Mouse (Mus musculus) thymus, adult 2 months (tissue): ENCODE results near the gene 0610040J01Rik. TPM values are rescaled to one million over a fixed set of nuclear protein-coding genes. Genes with fewer than 3 reads are reported as not detected.

Experiments used
- DNase-seq: peaks from one replicate; pipeline ENCODE4 v3.0.0; 2021
- H3K27ac ChIP-seq: fragments of 200-500 bp; 2 replicates; pipeline ENCODE4 v1.5.1; 2012; ENCODE audit warnings: low read length, control low read depth; ENCODE audit not compliant: control insufficient read depth, insufficient read depth
- H3K27me3 ChIP-seq: fragments of 200-500 bp; 2 replicates; pipeline ENCODE4 v1.6.1; 2012; ENCODE audit warnings: mild to moderate bottlenecking, low read length, moderate library complexity, mixed read lengths; ENCODE audit not compliant: control insufficient read depth, insufficient read depth
- H3K36me3 ChIP-seq: fragments of 200-500 bp; 2 replicates; pipeline ENCODE4 v1.6.1; 2012; ENCODE audit warnings: mild to moderate bottlenecking, low read length, moderate library complexity; ENCODE audit not compliant: control insufficient read depth, insufficient read depth
- H3K4me1 ChIP-seq: fragments of 200-500 bp; replicated peaks from 2 replicates; pipeline ENCODE4 v1.6.1; 2012; ENCODE audit warnings: low read length; ENCODE audit not compliant: control insufficient read depth, insufficient read depth
- H3K4me3 ChIP-seq: fragments of 200-500 bp; 2 replicates; pipeline ENCODE4 v1.5.1; 2012; ENCODE audit warnings: mild to moderate bottlenecking, low read length, control low read depth, moderate library complexity; ENCODE audit not compliant: control insufficient read depth, insufficient read depth
- CTCF ChIP-seq: fragments of 200-500 bp; IDR thresholded peaks from 2 replicates; pipeline ENCODE4 v1.5.1; 2012; ENCODE audit warnings: mild to moderate bottlenecking, control low read depth, low read length, moderate library complexity, borderline replicate concordance; ENCODE audit not compliant: control insufficient read depth, poor library complexity, insufficient read depth; ENCODE audit errors: extremely low read depth
- POLR2A ChIP-seq: fragments of 200-500 bp; IDR thresholded peaks from 2 replicates; pipeline ENCODE4 v1.6.1; 2012; ENCODE audit warnings: mild to moderate bottlenecking, low read length, control low read depth, moderate library complexity; ENCODE audit not compliant: control insufficient read depth, poor library complexity, insufficient read depth; ENCODE audit errors: extremely low read depth
- WGBS: fragments of 180-500 bp; shearing (Covaris S2); methylation state at CpG from one replicate; pipeline ENCODE4 v1.1.7; 2018; 5-methylcytosine and 5-hydroxymethylcytosine counted together
- polyA plus RNA-seq: library from polyadenylated mRNA; depleted of rRNA; stranded (reverse); fragments of >200 nt; gene quantifications from 2 replicates; pipeline ENCODE4 v1.2.3, GENCODE M21; 2012

0610040J01Rik gene
- polyA plus RNA-seq, 1 experiment, result 1.8 TPM

GRCm38 (mm10) chr5:63916457-63917139 is 104.4 kb downstream of the 0610040J01Rik start:
- peaks cover 1% of the 10 kb centered on the region; the same call in 1 of the 2 replicates for H3K36me3 ChIP-seq
- no peak for DNase-seq
- no peaks in the 10 kb centered on the region for H3K27me3 ChIP-seq
- 97% methylated on average over 10 of the region's 10 CpGs for WGBS
- no peak for TF ChIP-seq POLR2A
- no peak for TF ChIP-seq CTCF
- H3K4me1 ChIP-seq, result no peaks in the 10 kb centered on the region
- H3K4me3 ChIP-seq, result no peak overlapping the region
- H3K27ac ChIP-seq, result no peak overlapping the region

DNA sequence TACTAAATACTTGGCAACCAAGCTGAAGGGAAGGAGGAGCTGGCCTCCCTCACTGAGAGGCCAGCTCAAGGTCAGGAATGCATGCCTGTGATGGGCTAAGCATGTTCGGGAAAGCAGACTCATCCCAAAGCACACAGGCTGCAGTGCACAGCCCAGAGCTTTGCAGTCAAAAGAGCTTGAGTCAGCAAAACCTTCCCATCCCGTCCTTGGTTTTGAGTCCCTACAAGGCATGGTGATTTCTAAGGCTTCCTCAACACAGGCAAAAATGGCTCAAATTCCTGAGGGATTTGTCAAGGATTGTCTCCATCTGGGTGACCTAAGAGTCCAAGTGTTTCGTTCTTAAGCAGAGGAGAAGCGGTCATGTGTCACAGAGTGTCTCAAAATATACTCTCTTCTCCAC is 106.0 kb downstream of the 0610040J01Rik start:
- H3K27ac ChIP-seq, result no peak overlapping the region
- DNase-seq, result no peak
- H3K4me1 ChIP-seq, result no peaks in the 10 kb centered on the region
- TF ChIP-seq CTCF, result no peak
- TF ChIP-seq POLR2A, result no peak
- WGBS, result 93% methylated on average over 4 of the region's 4 CpGs
- H3K36me3 ChIP-seq, result no peaks in the 10 kb centered on the region
- H3K27me3 ChIP-seq, result no peaks in the 10 kb centered on the region
- H3K4me3 ChIP-seq, result no peak overlapping the region

DNA sequence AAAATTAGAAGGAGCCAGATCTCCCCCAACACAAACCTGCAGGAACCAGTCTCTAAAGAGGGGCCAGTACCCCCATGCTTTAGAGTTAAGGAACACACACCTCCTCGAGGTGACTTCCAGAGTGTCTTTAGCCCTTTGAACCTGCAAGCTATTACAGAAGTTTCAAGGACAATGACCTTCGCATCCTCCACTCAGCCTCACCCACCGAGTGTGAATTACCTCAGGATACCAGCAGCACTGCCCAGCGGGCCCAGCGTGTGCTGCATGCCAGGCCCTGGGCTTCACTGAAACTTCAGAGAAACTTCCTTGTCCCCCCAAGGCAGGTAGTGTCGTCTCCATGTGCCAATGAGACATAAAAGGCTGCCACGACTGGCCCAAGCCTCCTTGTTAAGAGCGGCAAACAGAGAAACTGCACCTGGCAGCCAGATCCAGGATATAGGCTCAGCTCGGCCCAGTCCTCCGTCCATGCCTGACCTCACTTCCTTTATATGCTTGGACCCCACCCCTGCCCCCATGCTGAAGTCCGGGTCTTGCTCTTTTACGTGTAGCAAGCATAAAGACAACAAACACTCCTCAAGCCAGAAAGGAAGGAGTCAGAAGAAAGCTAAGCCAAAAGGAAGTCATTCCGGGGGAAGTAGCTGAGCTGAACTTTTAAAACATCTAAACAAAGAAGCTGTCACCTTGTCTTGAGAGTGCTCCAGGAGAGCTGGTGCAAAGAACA is 111.3 kb downstream of the 0610040J01Rik start:
- Histone ChIP-seq H3K27me3 (no peaks in the 10 kb centered on the region), H3K36me3 (no peaks in the 10 kb centered on the region), H3K4me3 (no peak overlapping the region), H3K4me1 (no peaks in the 10 kb centered on the region), H3K27ac (no peak overlapping the region)
- TF ChIP-seq POLR2A (no peak), CTCF (no peak)
- DNase-seq, result no peak
- WGBS, result 96% methylated on average over 13 of the region's 13 CpGs

GRCm38 (mm10) chr5:63925035-63925628 is 113.0 kb downstream of the 0610040J01Rik start:
- no peak for DNase-seq
- WGBS, result 70% methylated on average over 14 of the region's 14 CpGs
- no peak for TF ChIP-seq POLR2A
- no peak for TF ChIP-seq CTCF
- no peaks in the 10 kb centered on the region for H3K27me3 ChIP-seq
- no peaks in the 10 kb centered on the region for H3K36me3 ChIP-seq
- no peaks in the 10 kb centered on the region for H3K4me1 ChIP-seq
- H3K4me3 ChIP-seq, result no peak overlapping the region
- H3K27ac ChIP-seq, result no peak overlapping the region

DNA sequence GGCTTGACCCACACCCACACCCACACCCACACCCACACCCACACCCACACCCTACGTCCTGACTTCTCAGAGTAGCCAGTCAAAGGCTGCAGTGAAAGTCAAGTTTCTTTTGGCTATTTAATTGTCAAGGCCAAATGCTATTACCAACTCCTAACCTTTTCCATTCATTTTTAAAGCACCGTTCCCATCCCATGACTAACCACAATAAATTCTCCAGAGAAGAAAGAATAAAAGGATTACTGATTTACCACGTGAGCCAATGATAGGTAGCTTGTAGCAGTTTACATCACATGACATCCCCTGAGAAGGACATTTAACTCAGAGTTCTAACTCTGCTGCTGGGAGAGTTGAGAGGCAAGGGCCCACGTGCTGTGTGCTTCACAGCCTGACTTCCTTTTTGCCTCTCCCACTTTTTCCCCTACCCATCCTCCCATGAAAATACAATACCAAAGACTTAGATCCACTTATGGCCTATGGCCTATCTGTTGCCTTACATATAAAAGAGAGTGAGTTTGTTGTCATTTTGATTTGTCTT is 118.7 kb downstream of the 0610040J01Rik start:
- Histone ChIP-seq H3K36me3 (peaks cover 3% of the 10 kb centered on the region; the same call in 1 of the 2 replicates), H3K4me3 (no peak overlapping the region), H3K27ac (no peak overlapping the region), H3K27me3 (no peaks in the 10 kb centered on the region), H3K4me1 (no peaks in the 10 kb centered on the region)
- WGBS, result 89% methylated on average over 4 of the region's 4 CpGs
- TF ChIP-seq CTCF (no peak), POLR2A (no peak)
- no peak for DNase-seq

DNA sequence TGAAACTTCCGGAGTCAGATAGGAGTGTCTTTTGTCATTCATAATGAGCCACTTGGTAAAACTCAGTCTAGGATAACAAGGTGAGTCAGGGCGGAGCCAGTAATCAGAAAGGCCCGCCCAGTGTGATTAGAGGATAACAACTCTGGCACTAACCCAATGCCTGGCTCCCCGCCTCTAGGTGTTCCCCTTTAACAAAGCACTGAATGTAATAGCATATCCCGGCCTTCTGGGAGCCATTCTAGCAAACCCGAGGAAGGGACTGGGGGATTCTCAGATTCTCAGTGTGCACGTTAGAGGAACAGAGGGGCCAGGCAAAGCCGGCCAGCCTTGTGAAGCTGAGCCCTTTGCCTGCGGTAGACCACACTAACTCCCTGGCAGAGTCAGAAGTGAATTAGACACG is 120.7 kb downstream of the 0610040J01Rik start:
- H3K36me3 ChIP-seq, result peaks cover 3% of the 10 kb centered on the region; the same call in 1 of the 2 replicates
- no peak overlapping the region for H3K4me3 ChIP-seq
- H3K27me3 ChIP-seq, result no peaks in the 10 kb centered on the region
- DNase-seq, result no peak
- H3K27ac ChIP-seq, result no peak overlapping the region
- WGBS, result 88% methylated on average over 10 of the region's 10 CpGs
- TF ChIP-seq CTCF, result no peak
- no peak for TF ChIP-seq POLR2A
- H3K4me1 ChIP-seq, result no peaks in the 10 kb centered on the region
